Mouse (Mus musculus) left cerebral cortex, postnatal 4 days (tissue): Measurements from ENCODE around the gene Vinac1. TPM values are rescaled to one million over a fixed set of nuclear protein-coding genes. Genes with fewer than 3 reads are reported as not detected.
"Not testable (repeated sequence)": the region's sequence is repeated elsewhere in the genome, so short reads cannot be mapped to it uniquely, and the experiment has no call there.

Source experiments
- DNase-seq: peaks from one replicate; pipeline ENCODE4 v3.0.0-alpha.2; 2022
- intact Hi-C: fragments of 180-260 bp; cut with DNase I; formaldehyde crosslinking; loops from one replicate; pipeline ENCODE4 v1.15.1; 2025
- total RNA-seq, 2 experiments: library from RNA; stranded (reverse); gene quantifications; 2 replicates each; pipeline ENCODE4 v1.2.3; 2021

The Vinac1 gene
- total RNA-seq, 2 experiments from 2014 or later = 0.18 to 0.36 TPM

GRCm38 (mm10) chr2:129046172-129046845, 1.7 kb downstream of the Vinac1 start:
- intact Hi-C loops = no loop called here
- DNase-seq = no peak

- DNase-seq = no peak
- intact Hi-C loops = no loop called here
Measured at GRCm38 (mm10) chr2:129040567-129040966, 7.4 kb downstream of the Vinac1 start.

GRCm38 (mm10) chr2:129038937-129039631, 8.9 kb downstream of the Vinac1 start:
- intact Hi-C loops = no loop called here
- DNase-seq = peak; percentile 23

GRCm38 (mm10) chr2:129038426-129038936, 9.5 kb downstream of the Vinac1 start:
- no peak for DNase-seq
- intact Hi-C loops = no loop called here

GRCm38 (mm10) chr2:129035381-129035780, 12.6 kb downstream of the Vinac1 start:
- no peak for DNase-seq
- intact Hi-C loops = no loop called here

- intact Hi-C loops = no loop called here
- no peak for DNase-seq
Measured at GRCm38 (mm10) chr2:129024820-129025219, 23.2 kb downstream of the Vinac1 start.

- intact Hi-C loops = no loop called here
- DNase-seq = no peak
Measured at GRCm38 (mm10) chr2:129020106-129020505, 27.9 kb downstream of the Vinac1 start.

- DNase-seq, intact Hi-C loops: not testable (repeated sequence)
Measured at GRCm38 (mm10) chr2:129008867-129009266, 39.1 kb downstream of the Vinac1 start.

GRCm38 (mm10) chr2:129006194-129006749, 41.7 kb downstream of the Vinac1 start:
- DNase-seq = no peak
- intact Hi-C loops = no loop called here

GRCm38 (mm10) chr2:129004872-129005271, 43.1 kb downstream of the Vinac1 start:
- intact Hi-C loops = no loop called here
- no peak for DNase-seq

- intact Hi-C loops = no loop called here
- DNase-seq = no peak
Measured at GRCm38 (mm10) chr2:128984746-128985145, 63.2 kb downstream of the Vinac1 start.

- no peak for DNase-seq
- intact Hi-C loops = no loop called here
Measured at GRCm38 (mm10) chr2:128975572-128975971, 72.4 kb downstream of the Vinac1 start.

Other genes with a start within 250 kb of the Vinac1 start
- 10 to 100 TPM; 32.0 to 33.4 TPM for gene Tmem87b, start 230.1 kb downstream of the Vinac1 start, total RNA-seq
- 1 to 10 TPM; 3.3 to 4.4 TPM for gene Fbln7, start 185.2 kb downstream of the Vinac1 start, total RNA-seq
- 10 to 100 TPM in 1 of 2 experiments, 1 to 10 TPM in 1; 9.0 to 10.3 TPM for gene Zc3h8, start 104.1 kb downstream of the Vinac1 start, total RNA-seq
- 10 to 100 TPM; 14.8 to 15.4 TPM for gene Zc3h6, start 80.8 kb downstream of the Vinac1 start, total RNA-seq
- gene Gm10762, start 80.4 kb downstream of the Vinac1 start, total RNA-seq = 10 to 100 TPM; 13.8 to 15.5 TPM
- gene Ttl, start 17.8 kb upstream of the Vinac1 start, total RNA-seq = 10 to 100 TPM; 90.0 to 95.0 TPM
- gene Polr1b, start 52.8 kb upstream of the Vinac1 start, total RNA-seq = 10 to 100 TPM; 31.2 to 35.0 TPM
- gene Chchd5, start 81.5 kb upstream of the Vinac1 start, total RNA-seq = 10 to 100 TPM; 10.2 to 12.0 TPM
- 100 to 1,000 TPM; 109 to 111 TPM for gene Slc20a1, start 150.6 kb upstream of the Vinac1 start, total RNA-seq
- 1 to 10 TPM; 5.9 to 7.0 TPM for gene Ckap2l, start 249.0 kb upstream of the Vinac1 start, total RNA-seq